Mouse (Mus musculus): ENCODE measurements around the gene Atxn7.
A peak's percentile ranks its signal among the peaks of the same experiment; 100 is the strongest.

Gene Atxn7

GRCm38 (mm10) chr14:14120230-14121096 is 159.2 kb downstream of the Atxn7 start, which contains the start of gene Psmd6:
TSS of gene Psmd6 (minus strand) at chr14:14120984.
- DNase-seq (ENCODE audit: low read depth, low spot score): peak; percentile 66
